Mouse (Mus musculus) forebrain, embryonic 10.5 days (tissue): ENCODE measurements around the gene Anxa7. TPM values are rescaled to one million over a fixed set of nuclear protein-coding genes. Genes with fewer than 3 reads are reported as not detected.
A peak's percentile ranks its signal among the peaks of the same experiment; 100 is the strongest.

Source experiments
- DNase-seq: peaks from one replicate; pipeline ENCODE4 v3.0.0-alpha.2; 2017; ENCODE audit warnings: low spot score; ENCODE audit errors: extremely low spot score
- H3K27ac ChIP-seq: fragments of 300-500 bp; sonication (generic); 2 replicates; pipeline ENCODE4 v1.5.1; 2016; ENCODE audit warnings: mild to moderate bottlenecking
- H3K27me3 ChIP-seq: fragments of 300-500 bp; sonication (generic); 2 replicates; pipeline ENCODE4 v1.6.1; 2016; ENCODE audit warnings: mild to moderate bottlenecking; ENCODE audit not compliant: poor library complexity, severe bottlenecking
- H3K36me3 ChIP-seq: fragments of 300-500 bp; sonication (generic); replicated peaks from 2 replicates; pipeline ENCODE4 v1.6.1; 2016; ENCODE audit warnings: mild to moderate bottlenecking, moderate library complexity
- H3K4me1 ChIP-seq: fragments of 300-500 bp; sonication (generic); 2 replicates; pipeline ENCODE4 v1.6.1; 2016
- H3K4me3 ChIP-seq: fragments of 300-500 bp; sonication (generic); 2 replicates; pipeline ENCODE4 v1.5.1; 2016; ENCODE audit warnings: mild to moderate bottlenecking, moderate library complexity
- H3K9me3 ChIP-seq: fragments of 300-500 bp; sonication (generic); 2 replicates; pipeline ENCODE4 v1.6.1; 2016; ENCODE audit warnings: mild to moderate bottlenecking, moderate library complexity
- WGBS: fragments of 180-500 bp; shearing (Covaris S2); methylation state at CpG from one replicate; pipeline ENCODE4 v1.1.7; 2016; 5-methylcytosine and 5-hydroxymethylcytosine counted together
- polyA plus RNA-seq: library from polyadenylated mRNA; unstranded; fragments of >200 nt; fragmentation: Nextera tagmentation; extraction: Ambion mirVana; gene quantifications from 2 replicates; pipeline ENCODE4 v1.2.1, GENCODE M21; 2016

Anxa7 gene
- 18.7 and 18.8 TPM in 2 replicates for polyA plus RNA-seq

DNA sequence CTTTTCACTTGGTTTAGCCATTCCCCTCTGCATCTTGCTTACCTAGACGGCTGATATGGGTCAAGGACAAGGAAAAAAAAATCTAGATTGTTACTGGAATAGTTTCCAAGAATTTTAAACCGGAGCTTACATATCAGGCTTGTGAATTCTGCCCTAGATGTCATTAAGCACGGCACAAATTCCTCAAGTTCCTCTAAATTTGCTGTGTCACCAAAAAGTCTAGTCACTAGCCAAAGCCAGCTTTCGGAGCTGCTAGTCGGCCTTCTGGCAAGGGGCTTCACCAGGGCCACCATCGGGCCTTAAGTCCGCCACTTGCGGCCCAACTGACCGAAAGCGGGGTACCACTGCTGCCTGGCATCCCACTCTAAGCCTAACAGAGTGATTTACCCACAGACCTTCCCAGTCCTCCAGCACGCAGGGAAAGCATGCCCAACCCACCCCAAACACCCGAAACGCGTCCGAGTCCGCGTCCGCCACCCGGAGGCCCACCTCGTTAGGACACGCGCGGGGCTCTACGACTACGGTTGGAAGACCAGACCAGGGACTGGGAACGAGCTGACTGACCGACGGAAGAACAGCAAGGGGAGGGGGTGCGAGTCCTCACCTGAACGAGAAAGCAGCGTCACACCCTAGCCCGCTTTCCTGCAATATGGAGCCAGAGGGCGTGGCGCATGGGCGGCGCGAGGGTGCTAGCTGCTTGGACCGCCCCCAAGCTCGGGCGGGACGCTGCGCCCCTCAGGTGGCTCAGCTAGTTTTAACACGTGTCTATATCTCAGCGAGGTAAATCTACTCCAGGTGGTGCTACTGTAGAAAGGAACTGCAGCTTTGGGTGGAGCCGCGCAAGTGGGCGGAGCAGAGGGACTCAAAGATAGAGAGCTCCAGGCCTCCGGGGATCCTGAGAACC lies at the start of gene Anxa7:
Gene Anxa7, minus strand, starts transcription at position 843 of the 904 bp plus-strand sequence.
- 1% methylated on average over 48 of the region's 48 CpGs for WGBS

DNA sequence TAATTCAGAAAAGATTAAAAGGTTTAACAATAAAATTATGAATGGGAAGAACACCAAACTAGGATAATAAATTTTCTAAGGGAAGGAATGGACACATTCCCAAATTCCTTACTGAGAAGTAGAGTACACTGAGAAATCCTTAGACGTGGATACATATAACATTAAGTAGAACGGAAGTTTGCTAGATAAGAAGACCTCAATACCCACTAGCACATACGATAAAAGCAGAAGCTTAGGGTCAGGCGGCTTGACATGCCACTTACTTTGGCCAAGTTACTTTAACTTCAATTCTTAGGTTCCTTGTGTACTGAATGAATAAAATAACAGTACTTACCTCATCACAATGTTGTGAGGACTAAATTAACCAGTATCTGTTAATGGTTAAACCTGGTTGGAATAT lies 49.7 kb upstream of the Anxa7 start:
- Histone ChIP-seq H3K4me1 (no peaks in the 10 kb centered on the region), H3K4me3 (no peak overlapping the region), H3K27me3 (no peaks in the 10 kb centered on the region), H3K27ac (no peak overlapping the region), H3K36me3 (peaks cover 50% of the 10 kb centered on the region), H3K9me3 (no peaks in the 10 kb centered on the region)
- no peak for DNase-seq
- WGBS: 95% methylated on average over 4 of the region's 4 CpGs

More for the DNA sequence above, at the start of gene Anxa7:
- Histone ChIP-seq H3K4me3 (peak within 1 kb of the TSS; percentile 78), H3K27ac (peak within 1 kb of the TSS; percentile 81), H3K9me3 (no peaks in the 10 kb centered on the region), H3K27me3 (peaks cover 15% of the 10 kb centered on the region), H3K4me1 (peaks cover 39% of the 10 kb centered on the region), H3K36me3 (peaks cover 14% of the 10 kb centered on the region)
- DNase-seq: peak; percentile 67

DNA sequence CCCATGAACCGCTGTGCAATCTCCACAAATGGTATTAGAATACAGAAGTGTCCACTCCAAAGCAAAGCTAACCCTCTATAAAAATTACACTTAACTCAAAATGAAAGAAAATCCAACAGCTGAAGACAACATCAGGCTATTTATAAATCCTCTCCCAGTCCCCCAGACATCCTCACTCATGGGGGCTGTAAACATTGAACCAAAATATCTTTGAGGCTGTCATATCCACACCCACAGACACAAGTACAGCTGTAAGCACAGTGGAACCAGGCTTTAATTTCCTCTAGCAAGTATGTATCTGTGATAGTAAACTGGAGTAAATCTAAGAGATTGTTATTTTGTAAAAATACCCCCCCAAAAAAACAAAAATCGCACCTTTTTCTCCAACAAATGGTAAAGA lies 40.2 kb upstream of the Anxa7 start:
- no peak overlapping the region for H3K4me3 ChIP-seq
- no peaks in the 10 kb centered on the region for H3K4me1 ChIP-seq
- WGBS: 96% methylated on average over 2 of the region's 2 CpGs
- H3K36me3 ChIP-seq: peaks cover 83% of the 10 kb centered on the region
- H3K9me3 ChIP-seq: no peaks in the 10 kb centered on the region
- H3K27ac ChIP-seq: no peak overlapping the region
- no peak for DNase-seq
- no peaks in the 10 kb centered on the region for H3K27me3 ChIP-seq

DNA sequence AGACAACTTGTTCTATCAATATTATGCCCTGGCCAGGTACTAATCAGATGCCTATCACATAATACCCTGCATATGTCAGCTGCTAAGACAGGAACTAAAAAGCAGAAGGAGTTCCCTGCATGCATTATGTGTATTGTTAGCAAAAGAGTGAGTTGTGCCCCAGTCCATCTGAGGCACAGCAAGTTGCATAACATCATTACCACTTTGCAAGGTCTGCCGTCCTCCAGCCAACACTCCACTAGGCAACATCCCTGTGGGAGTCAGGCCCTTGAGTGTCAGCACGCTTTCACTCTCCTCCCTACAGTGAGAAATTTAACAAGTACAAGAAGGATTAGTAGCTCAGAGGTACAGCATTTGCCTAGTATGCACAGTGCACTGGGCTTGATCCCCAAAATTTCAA lies 28.5 kb upstream of the Anxa7 start:
- H3K27me3 ChIP-seq: no peaks in the 10 kb centered on the region
- H3K36me3 ChIP-seq: peaks cover 55% of the 10 kb centered on the region
- no peak for DNase-seq
- no peak overlapping the region for H3K27ac ChIP-seq
- H3K9me3 ChIP-seq: no peaks in the 10 kb centered on the region
- no peaks in the 10 kb centered on the region for H3K4me1 ChIP-seq
- no peak overlapping the region for H3K4me3 ChIP-seq
- WGBS: 82% methylated on average over 2 of the region's 2 CpGs

- 96% methylated on average over 10 of the region's 10 CpGs for WGBS
- H3K27ac ChIP-seq: no peak overlapping the region
- H3K36me3 ChIP-seq: peaks cover 56% of the 10 kb centered on the region
- DNase-seq: no peak
- no peaks in the 10 kb centered on the region for H3K9me3 ChIP-seq
- no peaks in the 10 kb centered on the region for H3K4me1 ChIP-seq
- H3K27me3 ChIP-seq: no peaks in the 10 kb centered on the region
- no peak overlapping the region for H3K4me3 ChIP-seq
These were observed 23.0 kb upstream of the Anxa7 start for GRCm38 (mm10) chr14:20502966-20503365.

DNA sequence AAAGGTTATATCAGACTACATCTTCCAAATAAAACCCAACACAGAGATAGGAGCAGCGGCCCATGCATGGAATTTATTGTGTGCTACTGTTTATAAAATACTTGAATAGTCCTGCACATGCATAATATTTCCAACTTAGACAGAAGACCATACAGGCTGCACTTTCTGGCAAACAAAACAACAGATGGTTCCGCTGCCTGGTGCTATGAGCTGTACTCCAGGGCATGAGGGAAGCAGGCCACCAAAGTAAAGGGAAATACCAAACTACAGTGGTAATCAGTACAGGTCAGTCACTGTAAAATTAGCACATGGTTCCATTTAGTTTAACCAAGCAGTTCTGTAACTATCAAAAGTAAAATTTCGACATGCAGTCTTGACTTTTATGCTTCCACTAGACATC lies 20.0 kb upstream of the Anxa7 start:
- H3K36me3 ChIP-seq: peaks cover 70% of the 10 kb centered on the region
- no peak overlapping the region for H3K27ac ChIP-seq
- no peaks in the 10 kb centered on the region for H3K27me3 ChIP-seq
- H3K9me3 ChIP-seq: no peaks in the 10 kb centered on the region
- no peaks in the 10 kb centered on the region for H3K4me1 ChIP-seq
- 94% methylated on average over 3 of the region's 3 CpGs for WGBS
- no peak for DNase-seq
- no peak overlapping the region for H3K4me3 ChIP-seq

GRCm38 (mm10) chr14:20496603-20497002 lies 16.7 kb upstream of the Anxa7 start, which contains the start of gene Mss51:
Gene Mss51 (minus strand): TSS chr14:20496901.
- Histone ChIP-seq H3K36me3 (peaks cover 83% of the 10 kb centered on the region), H3K9me3 (no peaks in the 10 kb centered on the region), H3K4me1 (no peaks in the 10 kb centered on the region), H3K27ac (no peak within 1 kb of the TSS), H3K4me3 (no peak within 1 kb of the TSS), H3K27me3 (no peaks in the 10 kb centered on the region)
- 74% methylated on average over 2 of the region's 2 CpGs for WGBS
- no peak for DNase-seq

DNA sequence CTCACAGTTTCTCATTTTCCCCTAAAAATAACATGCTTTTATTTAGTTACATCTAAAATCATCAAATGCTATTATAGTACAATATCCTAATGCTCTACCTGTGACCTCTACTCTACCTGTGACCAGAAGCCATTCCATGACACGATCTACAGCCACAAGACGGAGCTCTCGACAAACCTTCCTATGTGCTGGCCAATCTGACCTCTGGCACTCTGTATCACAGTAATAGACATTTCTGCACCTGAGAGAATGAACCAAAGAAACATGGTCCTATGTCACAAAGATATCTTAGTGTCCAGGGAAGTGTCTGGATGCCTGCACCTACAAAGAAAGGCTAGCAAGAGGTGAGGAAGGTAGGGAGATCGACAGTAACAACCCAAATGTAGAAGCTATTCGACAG lies 6.1 kb upstream of the Anxa7 start:
- 95% methylated on average over 5 of the region's 5 CpGs for WGBS
- H3K4me1 ChIP-seq: peaks cover 5% of the 10 kb centered on the region; the same call in 1 of the 2 replicates
- peaks cover 56% of the 10 kb centered on the region for H3K36me3 ChIP-seq
- no peak for DNase-seq
- H3K27ac ChIP-seq: no peak overlapping the region
- H3K9me3 ChIP-seq: no peaks in the 10 kb centered on the region
- H3K27me3 ChIP-seq: no peaks in the 10 kb centered on the region
- no peak overlapping the region for H3K4me3 ChIP-seq

DNA sequence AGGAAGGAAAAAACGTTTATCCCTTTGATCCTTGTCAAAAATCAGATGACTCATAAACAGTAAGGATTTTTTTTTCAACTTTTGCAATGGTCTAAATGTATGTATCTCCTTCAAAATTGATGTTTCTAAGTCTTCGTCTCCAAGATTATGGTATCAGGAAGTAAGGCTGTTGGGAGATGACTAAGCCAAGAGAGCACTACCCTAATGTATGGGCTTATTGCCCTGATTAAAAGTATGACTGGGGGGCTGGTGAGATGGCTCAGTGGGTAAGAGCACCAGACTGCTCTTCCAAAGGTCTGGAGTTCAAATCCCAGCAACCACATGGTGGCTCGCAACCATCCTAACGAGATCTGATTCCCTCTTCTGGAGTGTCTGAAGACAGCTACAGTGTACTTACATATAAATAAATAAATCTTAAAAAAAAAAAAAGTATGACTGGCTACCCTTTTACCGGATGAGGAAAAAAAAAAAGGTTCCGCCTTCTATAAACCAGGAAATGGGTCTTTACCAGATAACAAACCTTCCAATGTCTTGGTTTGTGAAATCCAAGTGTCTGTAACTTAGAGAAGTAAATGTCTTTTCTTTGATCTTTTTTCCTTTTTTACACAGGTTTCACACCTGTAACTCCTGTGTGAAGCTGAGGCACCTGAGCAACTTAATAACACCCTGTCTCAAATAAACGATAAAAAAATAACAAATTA lies 2.3 kb upstream of the Anxa7 start:
- Histone ChIP-seq H3K9me3 (no peaks in the 10 kb centered on the region), H3K36me3 (peaks cover 33% of the 10 kb centered on the region), H3K4me3 (no peak overlapping the region), H3K4me1 (peaks cover 31% of the 10 kb centered on the region), H3K27me3 (peaks cover 15% of the 10 kb centered on the region), H3K27ac (no peak overlapping the region)
- 92% methylated on average over 7 of the region's 7 CpGs for WGBS
- DNase-seq: no peak

GRCm38 (mm10) chr14:20481211-20481610 lies 1.3 kb upstream of the Anxa7 start:
- Histone ChIP-seq H3K9me3 (no peaks in the 10 kb centered on the region), H3K4me1 (peaks cover 39% of the 10 kb centered on the region), H3K27me3 (peaks cover 15% of the 10 kb centered on the region), H3K4me3 (no peak overlapping the region), H3K36me3 (peaks cover 25% of the 10 kb centered on the region), H3K27ac (no peak overlapping the region)
- WGBS: 23% methylated on average over 5 of the region's 5 CpGs
- no peak for DNase-seq

DNA sequence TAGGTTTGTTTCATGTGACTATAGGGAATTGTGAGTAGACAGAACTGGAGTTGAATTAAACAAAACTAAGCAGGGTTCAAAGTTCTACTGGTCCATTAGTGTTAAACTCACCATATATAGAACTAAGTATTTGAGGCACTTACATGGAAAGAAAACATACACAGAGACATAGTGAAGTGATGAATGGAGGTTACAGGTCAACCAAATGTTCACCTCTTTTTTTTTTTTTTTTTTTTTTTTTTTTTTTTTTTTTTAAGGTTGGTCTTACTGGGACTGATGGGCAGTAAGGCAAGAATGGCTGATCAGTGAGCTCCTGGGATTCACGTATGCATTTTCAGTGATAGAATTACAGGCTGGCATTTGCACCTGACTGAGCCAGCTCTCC lies 254 bp upstream of the Anxa7 start:
- H3K27ac ChIP-seq: no peak overlapping the region; the same call in 1 of the 2 replicates
- peaks cover 39% of the 10 kb centered on the region for H3K4me1 ChIP-seq
- 64% methylated on average over 1 of the region's 1 CpGs for WGBS
- H3K9me3 ChIP-seq: no peaks in the 10 kb centered on the region
- H3K4me3 ChIP-seq: peak overlapping the region; percentile 78
- H3K36me3 ChIP-seq: peaks cover 20% of the 10 kb centered on the region
- DNase-seq: no peak
- H3K27me3 ChIP-seq: peaks cover 15% of the 10 kb centered on the region

DNA sequence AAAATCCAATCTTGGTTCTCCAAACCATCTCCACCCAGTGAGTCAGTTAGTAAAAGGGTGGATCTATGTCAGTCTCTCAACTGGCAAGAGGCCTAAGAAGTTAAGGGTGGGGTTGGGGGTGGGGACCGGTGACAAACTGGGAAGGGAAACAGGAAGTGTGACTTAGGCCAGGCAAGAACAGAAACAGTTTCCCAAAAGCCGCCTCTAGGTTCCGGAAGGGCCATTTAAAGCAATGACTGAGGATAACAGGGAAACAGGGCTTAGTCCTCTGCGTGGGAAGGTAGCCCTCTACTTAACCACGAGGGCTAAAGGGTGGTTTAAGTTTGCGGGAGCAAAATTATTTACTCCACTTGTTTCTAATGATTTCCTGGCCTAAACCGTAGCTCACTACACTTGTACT lies 1.1 kb downstream of the Anxa7 start:
- no peak overlapping the region for H3K27ac ChIP-seq
- WGBS: 22% methylated on average over 7 of the region's 7 CpGs

DNA sequence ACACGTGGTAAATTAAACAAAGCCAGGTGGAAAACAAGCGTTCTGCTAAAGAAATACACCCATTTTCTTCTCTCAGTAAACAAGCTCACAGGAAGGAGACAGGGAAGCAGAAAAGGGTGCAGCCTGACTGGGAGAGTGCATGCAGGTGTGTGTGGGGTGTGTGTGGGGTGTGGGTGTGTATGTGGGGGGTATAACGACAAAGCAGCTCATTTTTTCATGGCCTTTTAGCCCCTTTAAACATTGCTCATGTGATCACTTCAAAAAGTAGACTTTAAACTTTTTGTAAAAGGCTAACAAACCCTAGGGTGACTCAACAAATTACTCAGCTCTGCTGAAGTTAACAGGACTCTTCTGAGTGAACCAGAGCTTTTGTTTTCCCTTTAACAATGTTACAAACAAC lies 1.5 kb downstream of the Anxa7 start:
- 54% methylated on average over 3 of the region's 3 CpGs for WGBS
- peaks cover 39% of the 10 kb centered on the region for H3K4me1 ChIP-seq
- no peaks in the 10 kb centered on the region for H3K9me3 ChIP-seq
- peaks cover 15% of the 10 kb centered on the region for H3K27me3 ChIP-seq
- 0 out of 2 replicates have a peak, but pooled peaks cover 3% of the 10 kb centered on the region for H3K36me3 ChIP-seq
- H3K4me3 ChIP-seq: peak overlapping the region; percentile 78; the same call in 1 of the 2 replicates
- H3K27ac ChIP-seq: no peak overlapping the region
- no peak for DNase-seq

More for the DNA sequence above, 1.1 kb downstream of the Anxa7 start:
- Histone ChIP-seq H3K27me3 (peaks cover 15% of the 10 kb centered on the region), H3K4me1 (peaks cover 39% of the 10 kb centered on the region), H3K36me3 (peaks cover 7% of the 10 kb centered on the region), H3K9me3 (no peaks in the 10 kb centered on the region), H3K4me3 (peak overlapping the region; percentile 78)
- DNase-seq: no peak
